Mouse (Mus musculus) embryonic facial prominence, embryonic 12.5 days (tissue): ENCODE data around the gene Sap30. TPM values are rescaled to one million over a fixed set of nuclear protein-coding genes. Genes with fewer than 3 reads are reported as not detected.

Experiments
- ATAC-seq: fragments of 200-750 bp; cut with Nextera tagmentation; 2 replicates; pipeline ENCODE4 v1.8.0; 2017; ENCODE audit not compliant: insufficient number of reproducible peaks, insufficient read depth, low FRiP score, low TSS enrichment
- H3K27ac ChIP-seq: fragments of 300-500 bp; sonication (generic); 2 replicates; pipeline ENCODE4 v1.5.1; 2016; ENCODE audit warnings: mild to moderate bottlenecking
- H3K27me3 ChIP-seq: fragments of 300-500 bp; sonication (generic); 2 replicates; pipeline ENCODE4 v1.6.1; 2016; ENCODE audit warnings: mild to moderate bottlenecking, moderate library complexity
- H3K36me3 ChIP-seq: fragments of 300-500 bp; sonication (generic); 2 replicates; pipeline ENCODE4 v1.6.1; 2016; ENCODE audit warnings: mild to moderate bottlenecking
- H3K4me1 ChIP-seq: fragments of 300-500 bp; sonication (generic); 2 replicates; pipeline ENCODE4 v1.6.1; 2016
- H3K4me2 ChIP-seq: fragments of 300-500 bp; sonication (generic); replicated peaks from 2 replicates; pipeline ENCODE4 v1.6.1; 2016; ENCODE audit warnings: mild to moderate bottlenecking, moderate library complexity
- H3K4me3 ChIP-seq: fragments of 300-500 bp; sonication (generic); 2 replicates; pipeline ENCODE4 v1.5.1; 2016; ENCODE audit warnings: mild to moderate bottlenecking
- H3K9ac ChIP-seq: fragments of 300-500 bp; sonication (generic); 2 replicates; pipeline ENCODE4 v1.6.1; 2016; ENCODE audit warnings: mild to moderate bottlenecking, moderate library complexity
- H3K9me3 ChIP-seq: fragments of 300-500 bp; sonication (generic); 2 replicates; pipeline ENCODE4 v1.6.1; 2016; ENCODE audit warnings: mild to moderate bottlenecking, moderate library complexity
- WGBS: fragments of 180-500 bp; shearing (Covaris S2); methylation state at CpG from one replicate; pipeline ENCODE4 v1.1.7; 2016; 5-methylcytosine and 5-hydroxymethylcytosine counted together
- polyA plus RNA-seq: library from polyadenylated mRNA; unstranded; fragments of >200 nt; fragmentation: Nextera tagmentation; extraction: Ambion mirVana; gene quantifications from 2 replicates; pipeline ENCODE4 v1.2.1, GENCODE M21; 2016

Gene Sap30
- polyA plus RNA-seq, 1 experiment from 2014 or later: 69.8 TPM

DNA sequence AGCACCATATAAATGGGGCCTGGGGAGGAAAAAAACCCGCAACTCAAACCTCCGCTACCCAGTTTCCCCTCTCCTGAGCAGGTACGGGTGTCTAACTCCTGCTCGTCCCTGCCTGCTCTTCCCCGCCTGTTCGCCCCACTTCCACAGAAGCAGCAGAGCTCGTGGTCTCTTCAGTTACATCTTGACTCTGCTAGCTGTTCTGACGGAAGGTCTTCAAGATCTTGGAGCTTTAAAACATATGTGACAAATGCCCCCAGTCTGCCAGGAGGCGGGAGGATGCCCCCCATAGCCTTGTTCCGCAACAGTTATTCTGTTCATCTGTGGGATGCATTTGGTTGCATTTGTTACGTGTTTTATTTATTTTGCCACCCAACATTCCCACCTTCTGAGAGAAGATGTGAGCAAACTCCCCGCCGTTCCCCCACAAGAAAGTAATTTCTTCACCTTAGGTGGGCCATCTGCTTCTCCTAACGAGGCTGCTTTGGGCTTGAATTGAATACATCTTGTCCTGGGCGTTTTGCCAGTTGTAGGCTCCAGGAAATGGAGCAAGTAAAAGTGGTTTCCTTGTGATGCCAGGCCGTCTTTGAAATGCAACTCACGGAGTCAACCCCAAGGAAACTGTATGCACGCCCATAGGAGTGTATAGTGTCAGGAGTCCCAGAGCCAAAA, 51.8 kb downstream of the Sap30 start:
- H3K9me3 ChIP-seq: no peaks in the 10 kb centered on the region
- 54% methylated on average over 18 of the region's 18 CpGs for WGBS
- no peaks in the 10 kb centered on the region for H3K36me3 ChIP-seq
- H3K27me3 ChIP-seq: no peaks in the 10 kb centered on the region
- no peak overlapping the region for H3K9ac ChIP-seq
- no peak for ATAC-seq
- H3K4me2 ChIP-seq: no peak overlapping the region
- H3K27ac ChIP-seq: 0 out of 2 replicates have a peak overlapping the region, but pooled peaks have one; percentile 23
- H3K4me1 ChIP-seq: 0 out of 2 replicates have a peak, but pooled peaks cover 9% of the 10 kb centered on the region
- H3K4me3 ChIP-seq: no peak overlapping the region

DNA sequence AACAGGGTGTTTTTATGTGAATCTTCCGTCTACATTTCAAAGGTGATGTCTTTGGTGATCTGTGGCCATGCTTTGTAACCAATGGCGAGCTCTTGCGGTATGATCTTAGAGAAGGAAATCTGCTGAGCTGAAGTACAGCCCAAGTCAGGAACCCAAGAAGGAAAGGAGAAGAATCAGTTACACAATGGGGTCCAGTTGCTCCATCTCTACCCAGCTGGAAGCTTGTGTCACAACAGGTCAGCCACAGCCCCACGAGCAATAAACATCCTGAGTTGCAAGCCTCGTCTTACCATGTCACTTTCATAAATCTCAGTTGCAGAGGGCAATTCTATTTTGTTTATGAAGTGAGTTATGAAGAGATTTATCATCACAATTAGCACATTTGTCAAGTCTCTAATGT, 54.9 kb downstream of the Sap30 start:
- no peak overlapping the region for H3K4me3 ChIP-seq
- no peak for ATAC-seq
- 86% methylated on average over 5 of the region's 5 CpGs for WGBS
- no peak overlapping the region for H3K27ac ChIP-seq
- H3K4me1 ChIP-seq: 0 out of 2 replicates have a peak, but pooled peaks cover 9% of the 10 kb centered on the region
- no peaks in the 10 kb centered on the region for H3K27me3 ChIP-seq
- H3K4me2 ChIP-seq: no peak overlapping the region
- no peak overlapping the region for H3K9ac ChIP-seq
- no peaks in the 10 kb centered on the region for H3K9me3 ChIP-seq
- no peaks in the 10 kb centered on the region for H3K36me3 ChIP-seq

Other genes starting within 250 kb of the Sap30 start
- gene Hand2, start 166.9 kb downstream of the Sap30 start, polyA plus RNA-seq: 5.8 and 6.3 TPM in 2 replicates
- gene Scrg1, start 31.9 kb downstream of the Sap30 start, polyA plus RNA-seq: 2.9 and 3.2 TPM in 2 replicates
- gene Hmgb2, start 24.0 kb upstream of the Sap30 start, polyA plus RNA-seq: 414 and 455 TPM in 2 replicates
- gene Galnt7, start 165.2 kb upstream of the Sap30 start, polyA plus RNA-seq: 13.8 and 17.8 TPM in 2 replicates